In the genomic region with DNA sequence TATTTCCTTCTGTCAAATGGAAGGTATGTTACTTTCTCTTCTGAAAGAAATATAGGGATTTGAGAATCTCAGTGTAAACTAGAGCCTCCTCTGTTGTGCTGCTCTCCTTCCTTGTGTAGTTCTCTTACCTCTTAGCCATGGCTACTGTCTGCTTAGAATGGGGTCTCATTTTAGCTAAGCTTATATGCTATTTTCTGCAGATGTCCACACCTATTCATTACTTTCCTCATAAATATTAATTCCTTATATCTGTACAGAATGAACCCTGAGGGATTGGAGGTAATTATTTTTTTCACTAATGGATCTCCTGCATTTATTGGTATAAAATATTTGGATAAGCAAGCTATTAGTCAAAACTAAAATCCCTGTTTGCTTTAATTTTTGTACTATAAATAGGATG, we compare ENCODE assay signal across 19 mouse cellular contexts.
"Had no signal": no experiment of that assay in that cellular context is flagged by ENCODE, and none has a peak within 500 bp of the region (broad histone marks: within the 10 kb centered on the region; RNA-seq: fewer than 3 reads in every experiment).

No protein-coding gene starts in this region.

- H3K27me3 ChIP-seq: limb, embryonic 12.5 days; limb, embryonic 15.5 days; stomach, embryonic 15.5 days had no signal

- ATAC-seq: intestine, embryonic 16.5 days; liver, postnatal 0 days; lung, postnatal 0 days had no signal

- DNase-seq: kidney, adult 18-20 months; kidney, adult 9 months; kidney, postnatal 14 days; kidney, postnatal 4 days; left cerebral cortex, postnatal 4 days; liver, postnatal 0 days; lung, embryonic 14.5 days; retina, postnatal 1 day; right cerebral cortex, postnatal 25 days; spleen, adult 18-20 months; thymus, postnatal 25 days had no signal

- H3K36me3 ChIP-seq: limb, embryonic 12.5 days; limb, embryonic 15.5 days; stomach, embryonic 15.5 days had no signal

- H3K4me1 ChIP-seq: limb, embryonic 12.5 days; limb, embryonic 15.5 days; stomach, embryonic 15.5 days had no signal

- H3K27ac ChIP-seq: limb, embryonic 12.5 days; limb, embryonic 15.5 days; liver, embryonic 14.5 days; macrophage; stomach, embryonic 15.5 days had no signal

- H3K9me3 ChIP-seq: limb, embryonic 12.5 days; limb, embryonic 15.5 days; stomach, embryonic 15.5 days had no signal

- H3K4me2 ChIP-seq: limb, embryonic 12.5 days; limb, embryonic 15.5 days; liver, embryonic 11.5 days; lung, embryonic 14.5 days; stomach, embryonic 15.5 days had no signal

- H3K4me3 ChIP-seq: limb, embryonic 12.5 days; limb, embryonic 15.5 days; stomach, embryonic 15.5 days had no signal

- H3K9ac ChIP-seq: limb, embryonic 12.5 days; limb, embryonic 15.5 days; liver, embryonic 14.5 days; liver, postnatal 0 days; lung, embryonic 14.5 days; stomach, embryonic 15.5 days had no signal
